Mouse (Mus musculus) midbrain, embryonic 14.5 days (tissue): Measurements from ENCODE around the gene Gm3415. TPM values are rescaled to one million over a fixed set of nuclear protein-coding genes. Genes with fewer than 3 reads are reported as not detected.

Source experiments
- ATAC-seq: fragments of 200-750 bp; cut with Nextera tagmentation; 2 replicates; pipeline ENCODE4 v1.8.0; 2017; ENCODE audit warnings: moderate number of reproducible peaks, moderate library complexity; ENCODE audit not compliant: low FRiP score, low TSS enrichment
- DNase-seq: peaks from one replicate; pipeline ENCODE4 v3.0.0-alpha.2; 2015
- H3K27ac ChIP-seq: fragments of 300-500 bp; sonication (generic); replicated peaks from 2 replicates; pipeline ENCODE4 v1.5.1; 2014; ENCODE audit warnings: mild to moderate bottlenecking, low read depth, low read length, moderate library complexity
- H3K27me3 ChIP-seq: fragments of 300-500 bp; sonication (generic); 2 replicates; pipeline ENCODE4 v1.6.1; 2014; ENCODE audit warnings: low read length, control low read depth, mixed read lengths; ENCODE audit not compliant: control insufficient read depth, insufficient read depth
- H3K36me3 ChIP-seq: fragments of 300-500 bp; sonication (generic); 2 replicates; pipeline ENCODE4 v1.6.1; 2014; ENCODE audit warnings: low read length, control low read depth; ENCODE audit not compliant: control insufficient read depth, insufficient read depth
- H3K4me1 ChIP-seq: fragments of 300-500 bp; sonication (generic); 2 replicates; pipeline ENCODE4 v1.6.1; 2014; ENCODE audit warnings: mild to moderate bottlenecking, antibody characterized with exemption, low read length, control low read depth; ENCODE audit not compliant: control insufficient read depth, insufficient read depth
- H3K4me2 ChIP-seq: fragments of 300-500 bp; sonication (generic); 2 replicates; pipeline ENCODE4 v1.6.1; 2014; ENCODE audit warnings: mild to moderate bottlenecking, low read length, moderate library complexity
- H3K4me3 ChIP-seq: fragments of 300-500 bp; sonication (generic); replicated peaks from 2 replicates; pipeline ENCODE4 v1.5.1; 2014; ENCODE audit warnings: low read depth, low read length
- H3K9ac ChIP-seq: fragments of 300-500 bp; sonication (generic); replicated peaks from 2 replicates; pipeline ENCODE4 v1.6.1; 2014; ENCODE audit warnings: mild to moderate bottlenecking, low read length, moderate library complexity
- H3K9me3 ChIP-seq: fragments of 300-500 bp; sonication (generic); 2 replicates; pipeline ENCODE4 v1.6.1; 2016; ENCODE audit warnings: low read length, control low read depth, mixed read lengths; ENCODE audit not compliant: control insufficient read depth
- WGBS: fragments of 180-500 bp; shearing (Covaris S2); extraction: QIAGEN DNeasy Blood & Tissue Kit; methylation state at CpG from one replicate; pipeline ENCODE4 v1.1.7; 2014; 5-methylcytosine and 5-hydroxymethylcytosine counted together
- polyA plus RNA-seq: library from polyadenylated mRNA; unstranded; fragments of >200 nt; fragmentation: Nextera tagmentation; extraction: Ambion mirVana; gene quantifications from 2 replicates; pipeline ENCODE4 v1.2.1, GENCODE M21; 2014

Gm3415 gene
- polyA plus RNA-seq, 1 experiment from 2014 or later = not detected

- 94% methylated on average over 3 of the region's 3 CpGs for WGBS
- H3K27me3 ChIP-seq = no peaks in the 10 kb centered on the region
- no peak for DNase-seq
- no peaks in the 10 kb centered on the region for H3K4me1 ChIP-seq
- H3K4me3 ChIP-seq = no peak overlapping the region
- no peaks in the 10 kb centered on the region for H3K36me3 ChIP-seq
- no peak for ATAC-seq
- H3K9me3 ChIP-seq = no peaks in the 10 kb centered on the region
- no peak overlapping the region for H3K9ac ChIP-seq
- no peak overlapping the region for H3K4me2 ChIP-seq
- no peak overlapping the region for H3K27ac ChIP-seq
These were observed 20.7 kb downstream of the Gm3415 start for GRCm38 (mm10) chr5:146576668-146577067.

- H3K4me3 ChIP-seq = peak overlapping the region; percentile 61
- 6% methylated on average over 10 of the region's 10 CpGs for WGBS
- peak; percentile 53 for DNase-seq
- peaks cover 26% of the 10 kb centered on the region for H3K27me3 ChIP-seq
- no peak for ATAC-seq
- peak overlapping the region; percentile 85 for H3K4me2 ChIP-seq
- H3K4me1 ChIP-seq = no peaks in the 10 kb centered on the region
- no peaks in the 10 kb centered on the region for H3K9me3 ChIP-seq
- peak overlapping the region; percentile 78 for H3K9ac ChIP-seq
- no peaks in the 10 kb centered on the region for H3K36me3 ChIP-seq
- H3K27ac ChIP-seq = no peak overlapping the region
These were observed 28.2 kb downstream of the Gm3415 start for GRCm38 (mm10) chr5:146584156-146584477.

GRCm38 (mm10) chr5:146584478-146585306, 28.8 kb downstream of the Gm3415 start, which contains the start of gene Gpr12:
Gene Gpr12 (minus strand): TSS chr5:146585239.
- Histone ChIP-seq H3K9me3 (no peaks in the 10 kb centered on the region), H3K4me3 (peak within 1 kb of the TSS; percentile 61), H3K36me3 (no peaks in the 10 kb centered on the region), H3K4me2 (peak within 1 kb of the TSS; percentile 85), H3K4me1 (no peaks in the 10 kb centered on the region), H3K9ac (peak within 1 kb of the TSS; percentile 78), H3K27ac (no peak within 1 kb of the TSS), H3K27me3 (peaks cover 30% of the 10 kb centered on the region)
- DNase-seq = peak; percentile 84
- ATAC-seq = peak; percentile 55
- under 1% methylated on average over 64 of the region's 64 CpGs for WGBS

GRCm38 (mm10) chr5:146585307-146585651, 29.3 kb downstream of the Gm3415 start:
- DNase-seq (no peak), ATAC-seq (no peak)
- Histone ChIP-seq H3K36me3 (no peaks in the 10 kb centered on the region), H3K4me3 (peak overlapping the region; percentile 61), H3K27me3 (peaks cover 31% of the 10 kb centered on the region), H3K4me2 (peak overlapping the region; percentile 85), H3K4me1 (no peaks in the 10 kb centered on the region), H3K9me3 (no peaks in the 10 kb centered on the region), H3K27ac (no peak overlapping the region), H3K9ac (peak overlapping the region; percentile 78)
- WGBS = 12% methylated on average over 10 of the region's 10 CpGs

GRCm38 (mm10) chr5:146586357-146587070, 30.6 kb downstream of the Gm3415 start:
- ATAC-seq = no peak

GRCm38 (mm10) chr5:146590987-146591386, 35.1 kb downstream of the Gm3415 start:
- no peaks in the 10 kb centered on the region for H3K36me3 ChIP-seq
- no peak overlapping the region for H3K9ac ChIP-seq
- no peaks in the 10 kb centered on the region for H3K4me1 ChIP-seq
- 65% methylated on average over 4 of the region's 4 CpGs for WGBS
- ATAC-seq (no peak), DNase-seq (peak; percentile 24)
- H3K4me2 ChIP-seq = no peak overlapping the region
- no peak overlapping the region for H3K27ac ChIP-seq
- H3K4me3 ChIP-seq = no peak overlapping the region
- H3K27me3 ChIP-seq = peaks cover 15% of the 10 kb centered on the region
- H3K9me3 ChIP-seq = no peaks in the 10 kb centered on the region

More at GRCm38 (mm10) chr5:146586357-146587070, 30.6 kb downstream of the Gm3415 start:
- H3K4me3 ChIP-seq = no peak overlapping the region
- no peak overlapping the region for H3K4me2 ChIP-seq
- H3K27ac ChIP-seq = no peak overlapping the region
- no peaks in the 10 kb centered on the region for H3K36me3 ChIP-seq
- H3K9ac ChIP-seq = no peak overlapping the region
- no peak for DNase-seq
- WGBS = 75% methylated on average over 8 of the region's 8 CpGs
- H3K27me3 ChIP-seq = peaks cover 31% of the 10 kb centered on the region
- no peaks in the 10 kb centered on the region for H3K4me1 ChIP-seq
- H3K9me3 ChIP-seq = no peaks in the 10 kb centered on the region

GRCm38 (mm10) chr5:146591636-146592035, 35.7 kb downstream of the Gm3415 start:
- Histone ChIP-seq H3K27ac (no peak overlapping the region), H3K9ac (no peak overlapping the region), H3K27me3 (peaks cover 9% of the 10 kb centered on the region; the same call in 1 of the 2 replicates), H3K9me3 (no peaks in the 10 kb centered on the region), H3K36me3 (no peaks in the 10 kb centered on the region), H3K4me1 (no peaks in the 10 kb centered on the region), H3K4me2 (no peak overlapping the region), H3K4me3 (no peak overlapping the region)
- DNase-seq (no peak), ATAC-seq (no peak)
- 91% methylated on average over 4 of the region's 4 CpGs for WGBS

GRCm38 (mm10) chr5:146592580-146592979, 36.6 kb downstream of the Gm3415 start:
- DNase-seq (no peak), ATAC-seq (no peak)
- Histone ChIP-seq H3K4me2 (no peak overlapping the region), H3K27me3 (0 out of 2 replicates have a peak, but pooled peaks cover 5% of the 10 kb centered on the region), H3K4me3 (no peak overlapping the region), H3K36me3 (no peaks in the 10 kb centered on the region), H3K27ac (no peak overlapping the region), H3K9me3 (no peaks in the 10 kb centered on the region), H3K9ac (no peak overlapping the region), H3K4me1 (no peaks in the 10 kb centered on the region)
- 13% methylated on average over 5 of the region's 5 CpGs for WGBS
